Mouse (Mus musculus): Measurements from ENCODE around the gene Nckap5l. TPM values are rescaled to one million over a fixed set of nuclear protein-coding genes. Genes with fewer than 3 reads are reported as not detected.
A peak's percentile ranks its signal among the peaks of the same experiment; 100 is the strongest.
"Not testable (repeated sequence)": the region's sequence is repeated elsewhere in the genome, so short reads cannot be mapped to it uniquely, and the experiment has no call there.

Gene Nckap5l
- total and polyA plus RNA-seq, 3 experiments: 3.5 to 5.2 (median 4.2) TPM

GRCm38 (mm10) chr15:99449751-99450280 is 7.7 kb downstream of the Nckap5l start:
- Histone ChIP-seq H3K27me3 (ENCODE audit: control insufficient read depth, insufficient read depth, low read length) (no peaks in the 10 kb centered on the region), H3K27ac (peak overlapping the region; percentile 32), H3K36me3 (ENCODE audit: control insufficient read depth, insufficient read depth, low read length) (peaks cover 2% of the 10 kb centered on the region; the same call in 1 of the 2 replicates), H3K4me1 (ENCODE audit: control insufficient read depth, insufficient read depth, low read length) (peaks cover 12% of the 10 kb centered on the region), H3K79me2 (replicated peaks; ENCODE audit: control insufficient read depth, insufficient read depth, low read length) (peaks cover 8% of the 10 kb centered on the region; the same call in 1 of the 2 replicates), H3K9ac (ENCODE audit: low read depth, low read length) (no peak overlapping the region), H3K4me3 (no peak overlapping the region)
- no peak for DNase-seq
- 26% methylated on average over 8 of the region's 8 CpGs for WGBS
- intact Hi-C loops (cut with DNase I): no loop called here
- TF ChIP-seq EP300 (IDR thresholded peaks at IDR 0.05; ENCODE audit: insufficient read depth, low read depth, low read length): no peak
- TF ChIP-seq POLR2A (IDR thresholded peaks at IDR 0.05; ENCODE audit: insufficient read depth, low read depth, low read length): no peak
- TF ChIP-seq CTCF (IDR thresholded peaks at IDR 0.05): no peak

DNA sequence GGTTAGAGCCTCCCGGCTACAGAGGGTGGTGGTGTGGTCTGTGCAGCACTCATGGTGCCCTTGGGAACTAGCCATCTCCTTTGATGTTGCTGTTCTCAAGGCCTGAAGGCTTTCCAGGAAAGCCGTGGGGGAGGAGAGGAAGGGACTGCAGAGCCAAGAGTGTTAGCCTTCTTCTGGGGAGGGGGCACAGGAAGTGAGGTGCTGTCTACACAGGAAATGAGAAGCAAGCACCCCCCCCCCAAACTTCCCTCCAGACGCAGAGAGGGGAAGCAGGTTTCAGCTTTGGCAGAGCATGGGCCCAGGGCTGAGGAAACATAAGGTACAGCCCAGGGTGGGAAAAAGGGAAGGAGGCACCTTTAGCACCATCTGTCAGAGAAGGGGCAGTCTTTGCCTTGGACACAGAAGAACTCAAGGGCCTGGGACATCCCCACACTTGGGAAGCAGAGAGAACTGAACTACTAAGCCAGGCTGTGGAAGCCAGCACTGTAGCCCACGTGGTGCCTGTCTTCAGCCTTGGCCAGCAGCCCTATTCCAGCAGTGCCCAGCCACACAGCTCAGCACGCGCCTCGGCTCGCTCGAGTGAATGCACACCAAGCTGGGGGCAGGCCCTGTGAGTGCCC is 8.3 kb downstream of the Nckap5l start:
- DNase-seq: peak; percentile 67 to 77
- Histone ChIP-seq H3K4me3 (no peak overlapping the region), H3K4me1 (ENCODE audit: control insufficient read depth, insufficient read depth, low read length) (peaks cover 12% of the 10 kb centered on the region), H3K27me3 (ENCODE audit: control insufficient read depth, insufficient read depth, low read length) (no peaks in the 10 kb centered on the region), H3K36me3 (ENCODE audit: control insufficient read depth, insufficient read depth, low read length) (peaks cover 2% of the 10 kb centered on the region; the same call in 1 of the 2 replicates), H3K79me2 (replicated peaks; ENCODE audit: control insufficient read depth, insufficient read depth, low read length) (peaks cover 8% of the 10 kb centered on the region; the same call in 1 of the 2 replicates), H3K27ac (peak overlapping the region; percentile 32), H3K9ac (ENCODE audit: low read depth, low read length) (no peak overlapping the region)
- TF ChIP-seq CTCF (IDR thresholded peaks at IDR 0.05) (no peak), EP300 (IDR thresholded peaks at IDR 0.05; ENCODE audit: insufficient read depth, low read depth, low read length) (no peak), POLR2A (IDR thresholded peaks at IDR 0.05; ENCODE audit: insufficient read depth, low read depth, low read length) (no peak)
- 5% methylated on average over 9 of the region's 9 CpGs for WGBS
- intact Hi-C loops (cut with DNase I): no loop called here

- H3K4me1 ChIP-seq (ENCODE audit: control insufficient read depth, insufficient read depth, low read length): peaks cover 12% of the 10 kb centered on the region
- H3K4me3 ChIP-seq; H3K36me3 ChIP-seq (ENCODE audit: control insufficient read depth, insufficient read depth, low read length); H3K27me3 ChIP-seq (ENCODE audit: control insufficient read depth, insufficient read depth, low read length); H3K9ac ChIP-seq (ENCODE audit: low read depth, low read length); DNase-seq; H3K27ac ChIP-seq; intact Hi-C loops (cut with DNase I); H3K79me2 ChIP-seq (replicated peaks; ENCODE audit: control insufficient read depth, insufficient read depth, low read length): not testable (repeated sequence)
- WGBS: 89% methylated on average over 10 of the region's 10 CpGs
These were observed 11.4 kb downstream of the Nckap5l start for GRCm38 (mm10) chr15:99446136-99446535.

DNA sequence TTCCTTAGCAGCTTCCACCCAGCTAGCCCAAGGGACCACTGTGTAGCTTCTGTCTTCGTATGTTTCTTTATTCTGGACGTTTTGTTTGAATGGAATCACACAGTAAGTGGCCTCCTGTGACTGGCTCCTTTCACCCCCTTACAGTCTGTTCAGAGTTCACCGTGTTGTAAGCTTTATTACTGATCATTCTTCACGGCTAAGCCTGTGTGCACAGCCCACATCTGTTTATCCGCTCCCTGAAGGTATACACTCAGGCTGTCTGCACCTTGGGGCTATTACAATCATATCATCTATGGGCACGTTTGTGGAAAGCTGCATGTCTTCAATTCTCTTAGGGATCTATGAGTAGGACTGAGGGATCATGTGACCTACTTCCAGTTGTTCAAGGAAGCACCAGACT is 12.0 kb downstream of the Nckap5l start:
- no peak for DNase-seq
- no peak overlapping the region for H3K27ac ChIP-seq
- H3K27me3 ChIP-seq (ENCODE audit: control insufficient read depth, insufficient read depth, low read length): no peaks in the 10 kb centered on the region
- TF ChIP-seq POLR2A (IDR thresholded peaks at IDR 0.05; ENCODE audit: insufficient read depth, low read depth, low read length): no peak
- no peak for TF ChIP-seq EP300 (IDR thresholded peaks at IDR 0.05; ENCODE audit: insufficient read depth, low read depth, low read length)
- TF ChIP-seq CTCF (IDR thresholded peaks at IDR 0.05): no peak
- intact Hi-C loops (cut with DNase I): no loop called here
- WGBS: 64% methylated on average over 6 of the region's 6 CpGs
- peaks cover 6% of the 10 kb centered on the region; the same call in 1 of the 2 replicates for H3K79me2 ChIP-seq (replicated peaks; ENCODE audit: control insufficient read depth, insufficient read depth, low read length)
- no peak overlapping the region for H3K4me3 ChIP-seq
- peaks cover 13% of the 10 kb centered on the region for H3K4me1 ChIP-seq (ENCODE audit: control insufficient read depth, insufficient read depth, low read length)
- peaks cover 2% of the 10 kb centered on the region; the same call in 1 of the 2 replicates for H3K36me3 ChIP-seq (ENCODE audit: control insufficient read depth, insufficient read depth, low read length)
- H3K9ac ChIP-seq (ENCODE audit: low read depth, low read length): no peak overlapping the region

- no peak overlapping the region for H3K4me3 ChIP-seq
- no peaks in the 10 kb centered on the region for H3K36me3 ChIP-seq (ENCODE audit: control insufficient read depth, insufficient read depth, low read length)
- no peaks in the 10 kb centered on the region for H3K27me3 ChIP-seq (ENCODE audit: control insufficient read depth, insufficient read depth, low read length)
- H3K9ac ChIP-seq (ENCODE audit: low read depth, low read length): no peak overlapping the region
- no peak for DNase-seq
- H3K79me2 ChIP-seq (replicated peaks; ENCODE audit: control insufficient read depth, insufficient read depth, low read length): 0 out of 2 replicates have a peak, but pooled peaks cover 3% of the 10 kb centered on the region
- 82% methylated on average over 7 of the region's 7 CpGs for WGBS
- TF ChIP-seq POLR2A (IDR thresholded peaks at IDR 0.05; ENCODE audit: insufficient read depth, low read depth, low read length) (no peak), CTCF (IDR thresholded peaks at IDR 0.05) (no peak), EP300 (IDR thresholded peaks at IDR 0.05; ENCODE audit: insufficient read depth, low read depth, low read length) (no peak)
- peaks cover 8% of the 10 kb centered on the region for H3K4me1 ChIP-seq (ENCODE audit: control insufficient read depth, insufficient read depth, low read length)
- no peak overlapping the region for H3K27ac ChIP-seq
- intact Hi-C loops (cut with DNase I): no loop called here
These were observed 15.2 kb downstream of the Nckap5l start for GRCm38 (mm10) chr15:99442358-99442757.

- no peak overlapping the region for H3K9ac ChIP-seq (ENCODE audit: low read depth, low read length)
- peaks cover 8% of the 10 kb centered on the region for H3K4me1 ChIP-seq (ENCODE audit: control insufficient read depth, insufficient read depth, low read length)
- TF ChIP-seq POLR2A (IDR thresholded peaks at IDR 0.05; ENCODE audit: insufficient read depth, low read depth, low read length) (no peak), CTCF (IDR thresholded peaks at IDR 0.05) (no peak), EP300 (IDR thresholded peaks at IDR 0.05; ENCODE audit: insufficient read depth, low read depth, low read length) (no peak)
- H3K4me3 ChIP-seq: no peak overlapping the region
- no peak for DNase-seq
- 42% methylated on average over 8 of the region's 8 CpGs for WGBS
- H3K27me3 ChIP-seq (ENCODE audit: control insufficient read depth, insufficient read depth, low read length): no peaks in the 10 kb centered on the region
- H3K79me2 ChIP-seq (replicated peaks; ENCODE audit: control insufficient read depth, insufficient read depth, low read length): 0 out of 2 replicates have a peak, but pooled peaks cover 3% of the 10 kb centered on the region
- H3K27ac ChIP-seq: peak overlapping the region; percentile 39
- intact Hi-C loops (cut with DNase I): no loop called here
- H3K36me3 ChIP-seq (ENCODE audit: control insufficient read depth, insufficient read depth, low read length): no peaks in the 10 kb centered on the region
These were observed 16.6 kb downstream of the Nckap5l start for GRCm38 (mm10) chr15:99440816-99441457.
